Mouse (Mus musculus): ENCODE data around the gene Ankrd50. TPM values are rescaled to one million over a fixed set of nuclear protein-coding genes. Genes with fewer than 3 reads are reported as not detected.

The Ankrd50 gene
- total RNA-seq (2022) = 10 to 100 TPM; 59.5 to 74.5 (median 66.3) TPM

DNA sequence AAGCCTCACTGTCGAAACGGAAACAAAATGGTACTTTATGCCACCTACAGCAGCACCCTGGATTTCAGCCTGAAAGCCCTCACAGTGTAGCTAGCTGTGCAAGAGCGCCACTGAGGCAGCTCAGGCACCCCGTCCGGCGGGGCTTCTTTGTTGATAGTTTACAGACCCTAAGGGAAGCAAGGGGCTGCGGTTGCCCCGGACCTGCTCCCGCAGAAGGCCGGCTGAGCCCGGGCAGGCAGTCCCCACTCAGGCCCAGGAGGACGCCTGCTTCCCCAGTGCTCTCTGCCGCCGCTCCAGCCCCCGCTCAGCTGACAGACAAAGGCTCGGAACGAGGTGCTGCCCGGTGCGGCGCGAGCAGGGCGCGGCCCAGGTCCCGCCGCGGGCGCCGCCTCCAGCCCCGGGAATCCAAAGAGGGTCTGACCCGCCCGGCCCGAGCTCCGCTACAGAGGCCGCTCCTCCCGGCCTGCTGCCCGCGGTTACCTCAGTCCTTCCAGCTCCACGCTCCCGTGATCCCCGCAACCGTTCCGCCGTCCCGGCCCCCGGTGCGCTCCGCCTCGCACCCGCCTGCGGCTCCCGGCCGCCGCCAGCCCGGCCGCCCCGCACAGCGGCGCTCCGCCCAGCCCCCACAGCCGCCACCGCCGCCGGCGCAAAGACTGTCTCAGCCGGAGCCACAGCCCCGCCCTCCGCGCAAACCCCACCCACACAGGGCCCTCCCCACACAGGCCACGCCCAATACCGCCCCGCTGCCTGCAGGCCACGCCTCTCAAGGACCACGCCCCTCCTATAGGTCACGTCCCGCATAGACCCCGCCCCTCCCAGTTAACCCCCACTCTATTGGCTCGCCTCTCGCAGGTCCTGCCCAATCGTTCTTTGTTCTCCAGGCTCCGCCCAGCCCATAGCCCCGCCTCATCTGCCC lies at the start of gene Ankrd50:
Gene Ankrd50 (minus strand): TSS at position 654 of the 916 bp plus-strand sequence.
- peak; percentile 93 to 98 for DNase-seq (ENCODE audit: low spot score in 2 of 2)

DNA sequence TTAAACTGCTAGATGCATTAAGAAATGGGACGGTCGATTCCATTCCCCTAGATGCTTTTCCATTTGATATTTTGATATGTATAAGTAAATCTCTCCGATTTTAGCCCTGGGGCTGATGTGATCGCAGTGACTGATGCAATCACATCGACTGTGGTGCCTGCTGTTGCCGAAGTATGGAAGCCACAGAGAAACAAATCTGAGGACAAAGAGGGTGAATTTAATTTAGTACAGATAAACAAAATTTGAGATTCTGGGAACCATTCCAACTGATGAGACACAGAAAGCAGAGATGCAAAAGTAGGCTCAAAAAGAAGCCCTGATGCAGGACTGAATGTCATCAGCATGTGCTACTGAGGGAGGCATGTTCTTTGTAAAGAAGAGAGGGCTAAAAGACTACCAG lies 49.6 kb upstream of the Ankrd50 start:
- no peak for DNase-seq (ENCODE audit: low spot score in 2 of 2)

DNA sequence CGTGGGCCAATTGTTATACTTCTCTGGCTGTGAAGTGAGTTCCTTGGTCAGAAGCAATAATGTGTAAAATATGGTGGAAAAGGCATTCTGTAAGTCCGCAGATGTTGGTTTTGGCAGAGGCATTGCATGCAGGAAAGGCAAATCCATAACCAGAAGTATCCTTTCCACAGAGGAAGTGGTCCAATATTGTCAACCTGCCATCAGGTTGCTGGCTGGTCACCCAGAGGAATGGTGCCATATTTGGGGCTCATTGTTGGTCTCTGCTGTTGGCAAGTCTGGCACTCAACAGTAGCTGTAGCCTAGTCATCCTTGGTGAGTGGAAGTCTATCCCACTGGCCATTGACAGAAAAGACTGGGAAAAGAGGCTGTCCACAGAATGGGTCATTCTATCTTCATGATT lies 35.8 kb upstream of the Ankrd50 start:
- DNase-seq (ENCODE audit: low spot score in 2 of 2) = no peak

GRCm38 (mm10) chr3:38519971-38520370 lies 35.3 kb upstream of the Ankrd50 start:
- DNase-seq (ENCODE audit: low spot score in 2 of 2) = no peak

- no peak for DNase-seq (ENCODE audit: low spot score in 2 of 2)
Observed at GRCm38 (mm10) chr3:38503606-38504005, 19.0 kb upstream of the Ankrd50 start.

DNA sequence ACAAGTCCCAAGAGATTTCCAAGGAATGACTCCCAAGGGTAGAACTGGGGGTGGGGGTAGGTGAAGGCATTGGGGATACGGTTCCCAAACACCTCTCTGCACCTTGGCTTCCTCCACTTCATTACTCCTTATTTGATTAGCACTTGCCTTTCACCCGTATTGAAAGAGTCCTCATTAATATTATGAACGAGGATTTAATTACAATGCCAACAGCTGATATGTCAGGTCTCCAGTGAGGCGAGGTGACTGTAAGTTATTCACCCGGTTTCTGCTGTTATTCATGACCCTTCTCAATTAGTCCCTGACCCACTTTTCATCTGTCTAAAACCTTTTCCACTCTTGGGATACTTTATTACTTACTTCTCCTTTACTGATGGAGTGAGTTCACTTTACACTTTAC lies 17.5 kb upstream of the Ankrd50 start:
- DNase-seq (ENCODE audit: low spot score in 2 of 2) = no peak

- no peak for DNase-seq (ENCODE audit: low spot score in 2 of 2)
Observed at GRCm38 (mm10) chr3:38501739-38502138, 17.1 kb upstream of the Ankrd50 start.

DNA sequence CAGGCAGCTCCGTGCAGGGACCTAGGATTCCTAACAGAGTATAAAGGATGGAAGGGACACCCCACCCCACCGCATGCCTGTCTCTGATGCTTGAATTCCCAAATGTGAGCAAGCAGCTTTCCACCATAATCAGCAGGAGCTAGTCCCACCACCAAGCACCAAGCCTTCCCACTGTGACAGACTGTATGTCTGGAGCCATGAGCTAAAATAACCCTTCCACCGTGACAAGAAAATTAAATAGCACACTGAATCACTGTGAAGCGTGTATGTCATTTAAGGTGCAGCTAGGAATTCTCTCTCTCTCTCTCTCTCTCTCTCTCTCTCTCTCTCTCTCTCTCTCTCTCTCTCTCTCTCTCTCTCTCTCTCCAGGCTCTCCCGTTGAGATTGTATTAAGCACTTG lies 16.7 kb upstream of the Ankrd50 start:
- no peak for DNase-seq (ENCODE audit: low spot score in 2 of 2)

DNA sequence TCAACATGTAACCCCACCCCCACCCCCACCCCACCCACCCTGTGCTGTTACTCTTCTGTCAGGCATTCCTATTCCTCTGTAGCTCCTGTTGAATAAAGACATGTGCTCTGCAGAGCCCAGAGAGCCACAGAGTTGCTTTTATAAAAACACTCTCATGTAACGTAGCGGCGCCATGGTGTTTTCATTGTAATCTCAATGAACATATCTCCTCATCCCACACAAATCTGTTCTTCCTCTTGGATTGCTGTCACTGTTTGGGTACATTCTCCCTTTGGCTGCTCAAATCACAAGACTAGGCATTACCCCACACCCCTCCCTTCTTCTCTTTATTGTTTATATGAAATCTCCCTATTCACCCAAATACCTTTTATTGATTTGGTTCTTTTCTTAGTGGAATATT lies 13.9 kb upstream of the Ankrd50 start:
- DNase-seq (ENCODE audit: low spot score in 2 of 2) = no peak

- DNase-seq (ENCODE audit: low spot score in 2 of 2) = no peak
Observed at GRCm38 (mm10) chr3:38496795-38497385, 12.2 kb upstream of the Ankrd50 start.

GRCm38 (mm10) chr3:38491702-38492101 lies 7.1 kb upstream of the Ankrd50 start:
- no peak for DNase-seq (ENCODE audit: low spot score in 2 of 2)

DNA sequence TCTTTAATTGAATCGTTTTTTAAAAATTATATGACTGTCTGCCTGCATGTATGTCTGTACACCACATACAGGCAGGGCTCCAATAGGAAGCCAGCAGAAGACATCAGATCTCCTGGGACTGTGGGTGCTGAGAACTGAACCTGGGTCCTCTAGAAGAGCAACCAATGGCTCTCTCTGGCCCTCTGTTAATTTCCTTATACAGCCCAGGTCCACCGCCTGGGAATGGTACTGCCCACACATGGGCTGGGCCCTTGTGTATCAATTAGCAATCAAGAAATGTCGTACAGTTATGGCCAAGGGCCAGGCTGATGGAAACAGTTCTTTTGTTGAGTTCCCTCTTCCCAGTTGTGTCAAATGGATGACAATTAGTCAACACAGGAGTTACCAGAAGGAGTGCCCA lies 6.6 kb upstream of the Ankrd50 start:
- no peak for DNase-seq (ENCODE audit: low spot score in 2 of 2)

GRCm38 (mm10) chr3:38490720-38491119 lies 6.1 kb upstream of the Ankrd50 start:
- no peak for DNase-seq (ENCODE audit: low spot score in 2 of 2)

DNA sequence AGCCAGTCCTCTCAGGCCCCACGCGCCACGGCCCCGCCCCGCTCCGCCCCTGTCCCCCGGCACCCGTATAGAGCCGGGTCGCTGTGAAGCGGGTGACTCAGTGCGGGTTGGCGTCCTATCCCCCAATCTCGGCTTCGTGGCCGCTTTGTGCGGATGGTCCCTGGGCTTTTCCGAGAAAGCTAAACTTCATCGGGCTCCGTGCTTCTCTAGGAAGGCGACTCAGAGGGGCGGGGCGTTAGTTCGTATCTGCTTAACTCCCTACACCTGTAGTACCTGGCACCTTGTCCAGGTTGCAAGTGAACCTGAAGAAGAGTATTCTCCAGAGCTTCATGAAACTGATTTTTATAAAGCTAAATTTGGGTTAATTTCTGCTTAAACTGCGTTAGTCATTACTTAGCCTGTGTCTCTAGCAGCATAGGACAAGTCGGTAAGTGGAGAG lies 482 bp upstream of the Ankrd50 start:
- DNase-seq (ENCODE audit: low spot score in 2 of 2) = no peak

GRCm38 (mm10) chr3:38483551-38483950 lies 1.1 kb downstream of the Ankrd50 start:
- peak in 1 of 2 experiments; percentile 29 for DNase-seq (ENCODE audit: low spot score in 2 of 2)

DNA sequence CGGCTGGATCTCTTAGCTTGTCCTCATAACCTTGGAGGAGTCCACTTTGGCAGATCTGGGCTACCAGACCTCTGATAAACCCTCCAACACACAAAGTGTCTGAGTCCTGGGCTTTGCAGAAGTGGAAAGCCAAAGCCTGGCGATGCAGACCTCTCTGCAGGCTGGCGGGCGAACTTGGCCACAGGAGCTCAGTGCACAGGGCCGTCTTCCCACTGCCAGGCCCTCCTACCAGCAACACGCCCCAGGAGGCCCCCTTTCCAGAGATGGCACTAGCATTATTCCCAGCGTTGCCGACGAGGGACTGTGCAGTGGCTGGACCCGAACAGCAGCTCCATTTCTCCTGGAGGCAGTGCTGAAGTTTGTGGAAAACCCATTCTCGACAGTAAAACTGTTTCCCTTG lies 1.9 kb downstream of the Ankrd50 start:
- no peak for DNase-seq (ENCODE audit: low spot score in 2 of 2)

- no peak for DNase-seq (ENCODE audit: low spot score in 2 of 2)
Observed at GRCm38 (mm10) chr3:38481106-38481505, 3.5 kb downstream of the Ankrd50 start.

GRCm38 (mm10) chr3:38477936-38478335 lies 6.7 kb downstream of the Ankrd50 start:
- no peak for DNase-seq (ENCODE audit: low spot score in 2 of 2)

DNA sequence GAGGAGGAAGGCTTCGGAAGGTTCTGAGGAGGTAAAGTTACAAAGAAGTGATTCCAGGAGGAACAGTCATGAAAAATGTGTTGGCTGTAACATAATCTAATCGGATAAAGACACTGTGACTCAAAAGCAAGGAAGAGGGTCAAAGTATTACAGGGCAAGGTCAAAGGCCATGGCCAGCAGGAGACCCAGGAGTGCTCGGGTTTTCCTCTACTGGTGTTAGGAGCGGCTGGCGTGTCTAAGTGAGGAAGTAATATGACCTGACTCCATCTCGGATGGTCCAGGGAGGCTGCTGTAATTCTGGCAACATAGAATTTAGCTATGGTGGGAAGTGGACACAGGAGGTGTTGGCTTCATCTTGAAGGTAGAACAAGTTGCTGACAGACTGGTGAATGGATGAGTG lies 9.1 kb downstream of the Ankrd50 start:
- DNase-seq (ENCODE audit: low spot score in 2 of 2) = no peak

- peak in 1 of 2 experiments; percentile 41 for DNase-seq (ENCODE audit: low spot score in 2 of 2)
Observed at GRCm38 (mm10) chr3:38473138-38473537, 11.5 kb downstream of the Ankrd50 start.

- no peak for DNase-seq (ENCODE audit: low spot score in 2 of 2)
Observed at GRCm38 (mm10) chr3:38471516-38471915, 13.1 kb downstream of the Ankrd50 start.

- DNase-seq (ENCODE audit: low spot score in 2 of 2) = no peak
Observed at GRCm38 (mm10) chr3:38468131-38468530, 16.5 kb downstream of the Ankrd50 start.
